Mouse (Mus musculus): ENCODE results near the gene Calr. TPM values are rescaled to one million over a fixed set of nuclear protein-coding genes. Genes with fewer than 3 reads are reported as not detected.

The Calr gene
- total and polyA plus RNA-seq, 2 experiments from 2014 or later: 350 to 457 TPM

- H3K36me3 ChIP-seq (ENCODE audit: insufficient read depth, low read length): no peaks in the 10 kb centered on the region
- peak; percentile 57 for ATAC-seq
- WGBS: 2% methylated on average over 38 of the region's 125 CpGs
- H3K9ac ChIP-seq (replicated peaks; ENCODE audit: low read length): peak within 1 kb of the TSS; percentile 97
- H3K27me3 ChIP-seq (ENCODE audit: insufficient read depth, low read length): no peaks in the 10 kb centered on the region; the same call in 1 of the 2 replicates
- H3K4me2 ChIP-seq (ENCODE audit: low read depth, low read length): peak within 1 kb of the TSS; percentile 80
- H3K27ac ChIP-seq: peak within 1 kb of the TSS; percentile 93
- H3K4me1 ChIP-seq (ENCODE audit: insufficient read depth, low read length): 0 out of 2 replicates have a peak, but pooled peaks cover 5% of the 10 kb centered on the region
- H3K4me3 ChIP-seq (ENCODE audit: low read length): peak within 1 kb of the TSS; percentile 83
- no peak for TF ChIP-seq CTCF (IDR thresholded peaks at IDR 0.05; ENCODE audit: low read depth)
- H3K9me3 ChIP-seq (ENCODE audit: low read length): no peaks in the 10 kb centered on the region
- peak; percentile 74 for DNase-seq (ENCODE audit: low spot score)
These were observed 46.5 kb downstream of the Calr start, which contains the start of gene Nfix for GRCm38 (mm10) chr8:84799999-84800831. Gene Nfix (minus strand): TSS chr8:84800344.

- no peaks in the 10 kb centered on the region for H3K36me3 ChIP-seq (ENCODE audit: insufficient read depth, low read length)
- peak; percentile 67 for DNase-seq (ENCODE audit: low spot score)
- H3K27me3 ChIP-seq (ENCODE audit: insufficient read depth, low read length): peaks cover 5% of the 10 kb centered on the region; the same call in 1 of the 2 replicates
- no peaks in the 10 kb centered on the region for H3K9me3 ChIP-seq (ENCODE audit: low read length)
- H3K4me1 ChIP-seq (ENCODE audit: insufficient read depth, low read length): peaks cover 12% of the 10 kb centered on the region
- no peak for TF ChIP-seq CTCF (IDR thresholded peaks at IDR 0.05; ENCODE audit: low read depth)
- H3K4me3 ChIP-seq (ENCODE audit: low read length): peak overlapping the region; percentile 83
- peak overlapping the region; percentile 80 for H3K4me2 ChIP-seq (ENCODE audit: low read depth, low read length)
- ATAC-seq: no peak
- under 1% methylated on average over 69 of the region's 108 CpGs for WGBS
- H3K27ac ChIP-seq: peak overlapping the region; percentile 93
- peak overlapping the region; percentile 97 for H3K9ac ChIP-seq (replicated peaks; ENCODE audit: low read length)
These were observed 47.4 kb downstream of the Calr start for GRCm38 (mm10) chr8:84799136-84799931.

DNA sequence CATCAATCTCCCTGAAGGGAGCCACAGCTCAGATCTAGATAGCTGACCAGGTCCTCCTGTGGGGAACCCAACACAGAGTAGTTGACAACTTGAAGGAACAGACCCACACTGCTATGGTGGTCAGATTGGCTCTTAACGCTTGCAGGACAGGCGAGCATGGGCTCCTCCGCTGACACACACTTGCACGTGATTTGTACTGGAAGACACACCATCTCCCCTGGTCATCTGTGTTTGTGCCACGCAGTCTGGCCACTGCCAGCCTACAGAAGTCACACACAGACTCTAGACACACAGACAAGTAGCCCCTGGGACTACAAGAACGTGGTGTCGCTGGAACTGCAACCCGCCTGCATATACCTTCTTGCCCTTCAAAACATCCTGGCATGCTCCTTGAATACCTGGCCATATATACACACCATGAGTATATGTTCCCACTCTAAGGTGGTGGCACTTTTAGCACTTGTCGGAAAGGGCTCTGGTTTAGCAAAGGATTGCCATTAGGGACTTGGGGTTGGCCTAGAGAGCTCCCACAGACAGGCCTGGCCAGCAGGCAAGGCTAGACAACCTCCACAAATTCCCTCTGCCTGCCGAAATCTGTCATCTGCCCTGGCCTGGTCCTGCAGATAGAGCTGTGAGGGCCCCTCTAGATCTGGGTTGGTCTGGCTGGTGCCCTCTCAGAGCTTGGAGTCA is 48.1 kb downstream of the Calr start:
- WGBS: 33% methylated on average over 10 of the region's 10 CpGs
- H3K4me1 ChIP-seq (ENCODE audit: insufficient read depth, low read length): peaks cover 12% of the 10 kb centered on the region
- peak overlapping the region; percentile 97 for H3K9ac ChIP-seq (replicated peaks; ENCODE audit: low read length)
- peak overlapping the region; percentile 83 for H3K4me3 ChIP-seq (ENCODE audit: low read length)
- peak overlapping the region; percentile 93 for H3K27ac ChIP-seq
- peaks cover 5% of the 10 kb centered on the region; the same call in 1 of the 2 replicates for H3K27me3 ChIP-seq (ENCODE audit: insufficient read depth, low read length)
- TF ChIP-seq CTCF (IDR thresholded peaks at IDR 0.05; ENCODE audit: low read depth): no peak
- ATAC-seq (no peak), DNase-seq (ENCODE audit: low spot score) (no peak)
- no peaks in the 10 kb centered on the region for H3K9me3 ChIP-seq (ENCODE audit: low read length)
- no peaks in the 10 kb centered on the region for H3K36me3 ChIP-seq (ENCODE audit: insufficient read depth, low read length)
- peak overlapping the region; percentile 80 for H3K4me2 ChIP-seq (ENCODE audit: low read depth, low read length)

DNA sequence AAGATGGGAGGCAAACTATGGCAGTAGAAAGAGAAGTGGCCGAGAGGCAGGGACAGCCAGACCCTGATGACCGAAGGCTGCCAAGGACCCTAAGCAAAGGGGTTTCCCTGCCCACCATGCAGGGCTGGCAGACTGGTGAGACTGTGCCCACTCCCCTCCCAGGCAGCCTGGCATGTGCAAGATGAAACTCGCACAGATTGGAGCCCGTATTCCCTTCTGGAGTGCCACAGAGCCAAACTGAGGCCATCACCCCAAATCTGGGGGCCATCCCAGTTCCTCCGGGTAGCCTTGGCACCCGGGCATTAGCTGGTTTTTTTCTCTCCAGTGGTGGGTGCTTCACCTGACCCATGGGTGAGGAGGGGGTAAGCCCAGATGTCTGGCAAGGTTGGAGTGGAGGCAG is 48.8 kb downstream of the Calr start:
- no peak for ATAC-seq
- peaks cover 5% of the 10 kb centered on the region; the same call in 1 of the 2 replicates for H3K27me3 ChIP-seq (ENCODE audit: insufficient read depth, low read length)
- H3K27ac ChIP-seq: peak overlapping the region; percentile 93
- WGBS: 40% methylated on average over 6 of the region's 6 CpGs
- no peaks in the 10 kb centered on the region for H3K36me3 ChIP-seq (ENCODE audit: insufficient read depth, low read length)
- H3K9ac ChIP-seq (replicated peaks; ENCODE audit: low read length): peak overlapping the region; percentile 97
- H3K9me3 ChIP-seq (ENCODE audit: low read length): no peaks in the 10 kb centered on the region
- peaks cover 12% of the 10 kb centered on the region for H3K4me1 ChIP-seq (ENCODE audit: insufficient read depth, low read length)
- H3K4me3 ChIP-seq (ENCODE audit: low read length): peak overlapping the region; percentile 83
- no peak for TF ChIP-seq CTCF (IDR thresholded peaks at IDR 0.05; ENCODE audit: low read depth)
- H3K4me2 ChIP-seq (ENCODE audit: low read depth, low read length): peak overlapping the region; percentile 80
- DNase-seq (ENCODE audit: low spot score): peak; percentile 66

DNA sequence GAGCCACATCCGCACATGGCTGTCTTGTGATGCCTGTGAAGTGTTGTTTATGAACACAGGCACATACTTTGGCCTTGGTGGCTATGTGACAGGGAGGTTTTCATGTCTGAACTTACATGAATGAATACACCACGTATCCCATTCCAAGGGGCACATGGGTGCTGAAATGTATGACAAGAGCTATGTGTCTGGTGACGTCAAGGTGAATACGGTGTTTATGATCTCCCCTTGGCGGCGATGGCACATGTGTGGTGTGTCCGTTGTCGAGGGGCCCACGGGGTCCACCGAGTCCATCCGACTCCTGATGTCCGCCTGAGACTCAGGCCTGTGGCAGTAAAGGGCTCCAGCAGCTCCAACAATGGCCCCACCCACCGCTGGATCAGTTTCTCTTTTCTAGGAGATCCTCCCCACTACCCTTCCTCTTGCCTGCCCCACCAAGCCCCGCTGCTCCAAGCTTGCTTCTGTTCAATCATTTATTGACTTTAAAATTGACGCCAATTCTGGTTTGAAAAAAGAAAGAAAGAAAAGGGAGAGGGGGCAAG is 49.4 kb downstream of the Calr start:
- peaks cover 5% of the 10 kb centered on the region; the same call in 1 of the 2 replicates for H3K27me3 ChIP-seq (ENCODE audit: insufficient read depth, low read length)
- peak overlapping the region; percentile 97; the same call in 1 of the 2 replicates for H3K9ac ChIP-seq (replicated peaks; ENCODE audit: low read length)
- TF ChIP-seq CTCF (IDR thresholded peaks at IDR 0.05; ENCODE audit: low read depth): no peak
- DNase-seq (ENCODE audit: low spot score) (no peak), ATAC-seq (no peak)
- peak overlapping the region; percentile 83; the same call in 1 of the 2 replicates for H3K4me3 ChIP-seq (ENCODE audit: low read length)
- 62% methylated on average over 15 of the region's 15 CpGs for WGBS
- no peaks in the 10 kb centered on the region for H3K36me3 ChIP-seq (ENCODE audit: insufficient read depth, low read length)
- H3K4me1 ChIP-seq (ENCODE audit: insufficient read depth, low read length): peaks cover 12% of the 10 kb centered on the region
- peak overlapping the region; percentile 93 for H3K27ac ChIP-seq
- H3K4me2 ChIP-seq (ENCODE audit: low read depth, low read length): peak overlapping the region; percentile 80
- no peaks in the 10 kb centered on the region for H3K9me3 ChIP-seq (ENCODE audit: low read length)

GRCm38 (mm10) chr8:84794486-84794885 is 52.2 kb downstream of the Calr start:
- ATAC-seq (peak; percentile 68), DNase-seq (ENCODE audit: low spot score) (peak; percentile 53)
- 28% methylated on average over 7 of the region's 7 CpGs for WGBS
- peaks cover 22% of the 10 kb centered on the region for H3K4me1 ChIP-seq (ENCODE audit: insufficient read depth, low read length)
- H3K27me3 ChIP-seq (ENCODE audit: insufficient read depth, low read length): peaks cover 5% of the 10 kb centered on the region; the same call in 1 of the 2 replicates
- H3K9ac ChIP-seq (replicated peaks; ENCODE audit: low read length): peak overlapping the region; percentile 30
- H3K9me3 ChIP-seq (ENCODE audit: low read length): no peaks in the 10 kb centered on the region
- H3K27ac ChIP-seq: peak overlapping the region; percentile 93
- peak overlapping the region; percentile 44 for H3K4me2 ChIP-seq (ENCODE audit: low read depth, low read length)
- no peak overlapping the region for H3K4me3 ChIP-seq (ENCODE audit: low read length)
- TF ChIP-seq CTCF (IDR thresholded peaks at IDR 0.05; ENCODE audit: low read depth): no peak
- no peaks in the 10 kb centered on the region for H3K36me3 ChIP-seq (ENCODE audit: insufficient read depth, low read length)
